Mouse (Mus musculus) cerebellum, postnatal 14 days (tissue): ENCODE data around the gene Ptms.
A peak's percentile ranks its signal among the peaks of the same experiment; 100 is the strongest.

Experiments
- DNase-seq, 2 experiments: peaks; one replicate each; pipeline ENCODE4 v3.0.0; 2021; ENCODE audit warnings: mixed read lengths in 2 of 2

Ptms gene

GRCm38 (mm10) chr6:124930231-124930630, 10.3 kb upstream of the Ptms start:
- peak in 1 of 2 experiments; percentile 20 for DNase-seq

DNA sequence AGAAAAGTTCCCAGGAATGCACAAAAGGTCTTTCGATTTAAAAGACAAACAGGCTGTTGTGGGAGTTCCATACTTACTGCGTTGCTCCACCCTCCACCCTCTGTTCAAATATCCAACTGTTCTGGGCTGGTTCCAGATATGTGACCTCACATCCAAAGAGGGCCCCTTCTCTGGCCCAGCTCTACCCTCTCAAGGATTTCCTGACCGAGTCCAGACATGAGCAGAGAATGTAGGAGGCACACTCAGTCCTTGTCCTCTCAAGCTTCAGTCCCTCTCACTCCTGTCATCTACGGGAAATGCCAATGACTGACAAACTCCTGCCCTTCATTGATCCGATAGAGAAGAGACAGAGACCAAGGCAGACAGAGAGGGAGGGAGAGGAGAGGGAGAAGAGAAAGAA, 6.0 kb upstream of the Ptms start:
- DNase-seq: no peak

DNA sequence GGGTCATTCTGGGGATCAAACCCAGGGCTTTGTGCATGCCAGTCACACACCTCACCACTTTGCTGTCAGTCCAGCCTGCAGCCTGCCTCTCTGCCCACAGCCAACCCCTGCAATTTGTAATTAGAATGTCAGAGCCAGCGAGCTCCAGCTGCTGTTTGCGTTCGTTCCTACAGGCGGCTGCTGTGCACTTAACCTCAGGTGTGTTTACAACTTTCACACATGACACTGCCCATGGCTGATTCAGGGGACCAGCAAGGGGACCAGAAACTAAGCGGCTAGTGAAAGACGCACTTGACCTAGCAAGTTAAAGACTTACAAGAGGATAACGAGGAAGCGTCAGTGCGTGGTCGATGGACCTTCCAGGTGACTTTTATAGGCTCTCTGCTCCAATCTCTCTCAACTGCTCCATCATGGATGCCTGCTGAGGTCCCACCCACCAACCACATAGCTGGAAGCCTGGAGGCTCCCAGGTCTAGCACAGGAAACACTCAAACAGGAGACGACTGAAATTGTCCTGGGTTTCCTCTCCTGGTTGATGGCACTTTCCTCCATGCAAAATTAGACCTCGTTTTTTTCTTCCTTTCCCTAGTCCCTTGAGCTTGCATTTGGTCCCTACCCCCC, 5.4 kb upstream of the Ptms start:
- no peak for DNase-seq

GRCm38 (mm10) chr6:124921539-124921938, 1.6 kb upstream of the Ptms start:
- peak in 1 of 2 experiments; percentile 10 for DNase-seq

DNA sequence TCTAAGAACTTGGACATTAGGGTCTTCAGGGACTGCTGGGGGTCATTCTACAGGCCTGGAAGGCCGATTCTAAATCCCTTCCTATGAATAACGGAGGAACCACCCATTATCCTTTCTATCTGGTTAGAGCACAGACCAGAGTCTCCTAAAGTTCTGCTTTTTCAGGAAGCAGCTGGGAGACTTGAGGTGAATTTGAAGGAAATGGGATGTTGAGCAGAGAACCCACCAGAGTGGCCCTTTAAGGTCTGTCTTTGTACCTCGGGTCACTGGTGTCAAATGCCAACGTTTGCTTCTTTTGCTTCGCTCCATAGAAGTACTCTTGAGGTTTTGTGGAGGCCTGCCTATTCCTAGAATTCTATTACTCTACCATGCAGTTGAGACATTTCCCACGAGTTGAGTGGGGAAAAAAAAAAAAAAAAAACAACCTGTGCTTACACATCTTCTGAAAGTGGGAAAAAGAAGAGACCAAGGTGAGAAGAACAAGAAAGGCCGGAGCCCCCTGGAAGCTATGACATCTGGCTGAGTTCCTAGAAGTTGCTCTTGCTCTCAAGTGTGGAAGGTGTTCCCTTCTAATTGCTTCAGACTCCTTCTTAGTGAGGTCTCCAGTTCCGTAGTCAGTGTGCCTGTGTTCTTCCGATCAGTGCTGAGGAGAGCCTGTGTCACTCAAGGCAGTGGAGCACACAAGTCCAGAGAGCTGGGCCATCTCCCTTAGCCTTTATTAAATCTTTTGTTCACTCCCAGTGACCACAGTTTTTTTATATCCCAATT, 599 bp upstream of the Ptms start:
- DNase-seq: peak in 1 of 2 experiments; percentile 6

- peak in 1 of 2 experiments; percentile 33 for DNase-seq
These were observed 844 bp downstream of the Ptms start for GRCm38 (mm10) chr6:124918890-124919627.

DNA sequence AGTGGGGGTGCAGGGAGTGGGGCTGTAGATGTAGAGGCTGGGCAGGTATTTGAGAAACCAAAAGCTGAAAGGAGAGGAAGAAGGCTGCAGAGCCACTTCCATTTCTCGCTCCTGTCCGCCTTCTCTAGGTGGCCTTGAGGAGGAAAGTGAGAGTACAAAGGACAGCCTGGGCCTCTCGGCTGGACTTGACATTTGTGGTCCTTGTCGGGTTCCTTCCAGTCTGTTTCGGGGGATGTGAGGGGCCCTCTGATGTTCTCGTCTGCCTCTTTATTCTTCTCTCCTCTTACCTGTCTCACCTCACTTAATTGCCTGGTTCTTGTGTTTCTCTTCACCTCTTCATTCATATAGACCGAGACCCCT, 1.6 kb downstream of the Ptms start:
- DNase-seq: no peak

- DNase-seq: peak; percentile 95 to 96
These were observed 2.2 kb downstream of the Ptms start for GRCm38 (mm10) chr6:124917518-124918330.

- peak; percentile 98 for DNase-seq
These were observed 3.0 kb downstream of the Ptms start for GRCm38 (mm10) chr6:124916695-124917517.

DNA sequence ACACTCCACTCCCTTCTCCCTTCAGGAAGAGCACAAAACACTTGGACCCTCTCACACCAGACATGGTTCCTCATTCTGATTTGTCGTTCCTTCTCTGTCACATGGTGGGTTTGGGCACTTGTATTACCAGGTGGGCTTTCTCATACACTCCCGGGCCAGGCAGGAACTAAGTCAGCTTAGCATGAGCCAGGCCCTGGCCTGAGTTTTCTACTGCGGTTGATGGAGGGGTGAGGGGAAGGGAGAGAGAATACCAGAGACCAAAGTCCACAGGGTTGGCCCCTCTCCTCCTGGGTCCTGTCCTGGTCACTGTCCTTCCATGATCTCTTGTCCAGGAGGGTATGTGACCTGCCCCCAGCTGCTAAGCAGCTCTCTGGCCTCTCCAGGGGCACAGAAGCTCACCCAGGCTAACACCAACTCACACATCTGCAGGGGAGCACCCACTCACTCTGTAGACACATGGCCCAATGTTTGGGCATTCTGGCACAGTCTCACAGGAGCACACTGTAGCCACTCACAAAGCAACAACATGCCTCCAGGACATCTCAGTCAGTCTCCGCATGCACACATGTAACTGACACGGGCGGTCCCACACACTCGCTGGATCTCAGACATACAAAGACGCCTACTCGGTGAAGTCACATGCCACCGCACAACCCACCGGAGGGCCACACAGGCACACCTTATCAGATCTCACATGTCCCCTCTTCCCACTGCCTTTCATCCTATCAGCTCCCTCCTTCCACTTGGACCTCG, 3.8 kb downstream of the Ptms start:
- DNase-seq: peak; percentile 56 to 61

- peak; percentile 63 to 64 for DNase-seq
These were observed 4.6 kb downstream of the Ptms start for GRCm38 (mm10) chr6:124915160-124915941.

DNA sequence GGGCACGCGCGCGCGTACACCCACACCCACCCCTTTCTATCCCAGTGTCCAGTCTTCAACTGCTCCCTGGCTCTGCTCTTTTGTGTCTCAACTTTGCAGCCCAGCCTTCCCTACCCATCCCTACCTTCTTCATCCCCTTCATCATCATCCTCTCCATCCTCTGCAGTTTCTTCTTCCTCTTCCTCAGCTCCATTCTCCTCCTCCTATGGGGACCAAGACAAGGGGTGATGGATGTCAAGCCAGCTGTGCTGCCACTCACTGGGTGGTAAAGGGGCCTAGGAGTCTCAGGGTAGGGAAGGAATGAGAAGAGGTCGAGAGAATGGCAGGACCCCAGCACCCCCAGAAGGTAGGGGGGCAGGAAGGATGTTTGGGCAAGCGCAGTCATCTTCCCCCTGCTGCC, 5.4 kb downstream of the Ptms start:
- DNase-seq: peak in 1 of 2 experiments; percentile 22

GRCm38 (mm10) chr6:124913721-124914285, 6.1 kb downstream of the Ptms start:
- DNase-seq: peak in 1 of 2 experiments; percentile 13

GRCm38 (mm10) chr6:124913214-124913613, 6.7 kb downstream of the Ptms start:
- peak in 1 of 2 experiments; percentile 14 for DNase-seq

- peak in 1 of 2 experiments; percentile 7 for DNase-seq
These were observed 8.2 kb downstream of the Ptms start, which contains the start of gene Lag3 for GRCm38 (mm10) chr6:124911533-124912218. Gene Lag3 (minus strand): TSS chr6:124911705.

DNA sequence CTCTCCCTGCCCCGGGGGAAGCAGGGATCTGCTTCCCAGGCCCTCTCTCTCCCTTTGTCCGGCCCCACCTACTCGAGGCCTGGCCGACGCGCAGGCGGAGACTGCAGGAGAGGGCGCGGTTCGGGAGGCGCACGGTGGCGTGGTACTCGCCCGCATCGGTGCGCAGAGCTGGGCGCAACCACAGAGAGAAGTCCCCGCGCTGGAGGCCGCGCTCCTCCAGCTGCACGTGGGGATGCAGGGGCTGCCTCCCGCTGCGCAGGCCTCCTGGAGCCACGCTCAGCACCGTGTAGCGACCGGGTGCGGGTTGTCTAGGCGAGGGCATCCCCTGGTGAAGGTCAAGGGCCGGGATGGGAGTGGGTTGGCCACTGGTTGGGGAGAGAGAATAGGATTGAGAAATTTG, 9.9 kb downstream of the Ptms start:
- DNase-seq: peak in 1 of 2 experiments; percentile 45

DNA sequence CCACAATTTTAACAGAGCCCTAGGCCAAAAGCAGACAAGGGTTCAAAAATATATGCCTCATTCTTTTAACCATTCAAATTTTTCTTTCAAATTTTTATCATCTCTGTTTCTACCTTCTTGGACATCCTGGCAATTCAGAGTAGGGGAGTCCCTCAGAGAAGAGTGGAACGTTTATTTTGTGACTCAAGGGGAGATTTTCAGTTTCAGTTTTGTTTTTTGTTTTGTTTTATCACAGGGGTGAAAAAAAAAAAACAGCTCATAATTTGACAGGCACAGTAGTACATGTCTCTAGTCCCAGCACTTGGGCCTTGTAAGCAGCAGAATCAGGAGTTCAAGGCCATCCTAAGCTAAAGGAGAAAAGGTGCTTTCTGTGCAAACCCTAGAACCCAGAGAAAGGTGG, 12.1 kb downstream of the Ptms start:
- no peak for DNase-seq

GRCm38 (mm10) chr6:124904991-124905860, 14.7 kb downstream of the Ptms start:
- DNase-seq: peak in 1 of 2 experiments; percentile 59
